Mouse (Mus musculus) kidney, adult 2 months (tissue): Measurements from ENCODE around the gene Rpl9-ps6. TPM values are rescaled to one million over a fixed set of nuclear protein-coding genes. Genes with fewer than 3 reads are reported as not detected.

Source experiments
- DNase-seq: peaks from one replicate; pipeline ENCODE4 v3.0.0; 2021
- H3K27ac ChIP-seq: fragments of 200-500 bp; 2 replicates; pipeline ENCODE4 v1.5.1; 2012; ENCODE audit warnings: low read depth, low read length, control low read depth, inconsistent platforms; ENCODE audit not compliant: insufficient read depth
- H3K27me3 ChIP-seq: fragments of 200-500 bp; replicated peaks from 2 replicates; pipeline ENCODE4 v1.6.1; 2012; ENCODE audit warnings: mild to moderate bottlenecking, moderate library complexity, low read length, inconsistent platforms; ENCODE audit not compliant: control insufficient read depth, insufficient read depth
- H3K36me3 ChIP-seq: fragments of 200-500 bp; 2 replicates; pipeline ENCODE4 v1.6.1; 2012; ENCODE audit warnings: mild to moderate bottlenecking, moderate library complexity, low read length, inconsistent platforms; ENCODE audit not compliant: control insufficient read depth, insufficient read depth
- H3K4me1 ChIP-seq: fragments of 200-500 bp; 2 replicates; pipeline ENCODE4 v1.6.1; 2011; ENCODE audit warnings: low read length; ENCODE audit not compliant: control insufficient read depth, insufficient read depth
- H3K4me3 ChIP-seq: fragments of 200-500 bp; 2 replicates; pipeline ENCODE4 v1.5.1; 2011; ENCODE audit warnings: mild to moderate bottlenecking, low read depth, low read length, control low read depth; ENCODE audit not compliant: insufficient read depth
- CTCF ChIP-seq: fragments of 200-500 bp; conservative IDR thresholded peaks from 2 replicates; pipeline ENCODE4 v1.5.1; 2011; ENCODE audit warnings: low read depth, mild to moderate bottlenecking, control low read depth, low read length, moderate library complexity, mixed read lengths; ENCODE audit not compliant: insufficient read depth, insufficient read length
- POLR2A ChIP-seq: fragments of 200-500 bp; IDR thresholded peaks from one replicate; pipeline ENCODE4 v1.6.1; 2011; ENCODE audit warnings: low read depth, low read length, control low read depth
- WGBS: fragments of 180-500 bp; shearing (Covaris S2); methylation state at CpG from one replicate; pipeline ENCODE4 v1.1.7; 2018; 5-methylcytosine and 5-hydroxymethylcytosine counted together
- polyA plus RNA-seq: library from polyadenylated mRNA; depleted of rRNA; stranded (reverse); fragments of >200 nt; gene quantifications from 2 replicates; pipeline ENCODE4 v1.2.3, GENCODE M21; 2012

Gene Rpl9-ps6
- polyA plus RNA-seq, 1 experiment = 9.4 TPM

DNA sequence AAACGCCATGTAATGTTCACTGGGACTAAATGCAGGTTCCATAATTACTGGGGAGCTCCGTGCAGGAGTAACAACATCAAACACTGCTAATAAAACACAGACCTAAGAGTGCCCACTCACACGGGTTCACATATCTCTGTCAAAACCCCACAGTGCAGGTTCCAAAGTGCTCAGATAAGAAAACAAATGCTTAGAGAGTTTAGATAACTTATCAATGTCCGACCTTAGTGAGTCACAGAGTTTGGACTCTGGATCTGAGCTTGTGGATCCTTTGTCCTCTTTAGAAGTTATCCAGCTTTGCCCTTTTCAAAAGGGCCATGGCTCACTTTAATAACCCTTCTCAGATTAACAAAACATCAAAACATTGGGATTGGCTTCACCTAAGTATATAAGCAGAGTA, 15.1 kb upstream of the Rpl9-ps6 start:
- Histone ChIP-seq H3K27me3 (no peaks in the 10 kb centered on the region), H3K27ac (no peak overlapping the region), H3K4me3 (no peak overlapping the region), H3K36me3 (no peaks in the 10 kb centered on the region), H3K4me1 (peaks cover 3% of the 10 kb centered on the region; the same call in 1 of the 2 replicates)
- 66% methylated on average over 4 of the region's 4 CpGs for WGBS
- no peak for DNase-seq
- TF ChIP-seq CTCF (no peak), POLR2A (no peak)

DNA sequence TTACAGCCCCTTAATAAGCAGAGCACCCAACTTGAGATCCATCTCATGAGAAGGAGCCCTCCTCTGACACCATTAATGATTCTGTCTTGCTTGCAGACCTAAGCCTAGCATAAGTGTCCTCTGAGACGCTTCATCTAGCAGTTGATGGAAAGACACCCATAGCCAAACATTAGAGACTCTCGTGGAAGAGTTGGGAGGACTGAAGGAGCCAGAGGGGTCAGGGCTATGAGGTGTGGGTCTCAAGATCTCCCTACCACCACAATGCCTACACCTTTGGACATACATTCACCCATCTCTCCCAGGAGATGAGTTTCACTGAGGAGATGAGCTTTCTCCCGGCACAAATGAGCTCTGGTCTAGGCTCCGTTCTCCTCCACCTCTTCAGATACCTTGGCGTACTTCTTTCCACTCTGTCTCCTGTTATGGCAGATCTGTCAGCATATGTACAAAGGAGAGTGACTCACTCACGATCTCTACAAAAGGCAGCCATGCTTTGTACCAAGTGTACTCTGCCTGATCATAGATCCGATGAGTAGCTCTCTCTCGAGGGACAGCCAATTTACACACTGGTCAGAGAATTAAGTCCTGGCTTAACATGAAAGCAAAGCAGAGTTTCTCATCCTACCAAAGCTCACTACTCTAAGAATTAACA, 14.5 kb upstream of the Rpl9-ps6 start:
- Histone ChIP-seq H3K4me1 (peaks cover 7% of the 10 kb centered on the region; the same call in 1 of the 2 replicates), H3K36me3 (no peaks in the 10 kb centered on the region), H3K27ac (no peak overlapping the region), H3K4me3 (no peak overlapping the region), H3K27me3 (no peaks in the 10 kb centered on the region)
- 86% methylated on average over 8 of the region's 8 CpGs for WGBS
- TF ChIP-seq CTCF = no peak
- no peak for DNase-seq

DNA sequence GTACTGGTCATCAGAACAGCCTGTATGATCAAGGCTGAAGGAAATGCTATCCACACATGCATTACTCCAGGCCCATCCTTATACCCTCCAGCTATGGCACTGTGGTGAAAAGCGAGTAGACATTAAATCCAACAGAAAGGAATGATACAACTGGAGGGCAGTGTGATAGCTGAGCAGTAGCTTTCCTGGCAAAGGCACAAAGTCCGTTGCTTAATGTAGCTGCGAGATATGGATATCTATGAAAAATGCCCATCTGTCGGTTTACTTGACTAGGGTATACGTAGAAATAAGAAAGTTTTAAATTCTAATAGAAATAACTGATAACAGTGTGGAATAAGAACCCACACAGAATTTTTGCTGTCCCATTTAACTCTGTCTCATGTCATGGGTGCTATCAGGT, 13.9 kb upstream of the Rpl9-ps6 start:
- peaks cover 7% of the 10 kb centered on the region; the same call in 1 of the 2 replicates for H3K4me1 ChIP-seq
- no peak for DNase-seq
- 91% methylated on average over 5 of the region's 5 CpGs for WGBS

DNA sequence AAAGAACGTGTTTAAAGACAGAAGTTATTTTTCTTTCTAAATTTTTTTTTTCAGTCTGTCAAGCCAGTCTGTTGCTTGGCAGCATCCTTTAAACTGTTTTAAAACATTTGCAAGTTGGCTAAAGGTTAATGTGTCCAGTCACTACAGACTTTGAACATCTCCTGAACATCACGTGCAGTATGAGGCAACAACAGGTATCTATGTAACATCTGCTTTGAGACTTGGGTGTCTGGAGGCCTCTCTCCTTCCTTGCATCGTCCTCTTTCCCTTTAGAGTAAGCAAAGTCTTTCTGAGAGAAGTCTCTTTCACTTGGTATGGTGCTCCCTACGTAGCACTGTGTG, 10.3 kb upstream of the Rpl9-ps6 start:
- TF ChIP-seq POLR2A (no peak), CTCF (no peak)
- Histone ChIP-seq H3K27ac (peak overlapping the region; percentile 93), H3K4me3 (no peak overlapping the region), H3K27me3 (no peaks in the 10 kb centered on the region), H3K4me1 (peaks cover 3% of the 10 kb centered on the region; the same call in 1 of the 2 replicates), H3K36me3 (no peaks in the 10 kb centered on the region)
- DNase-seq = peak; percentile 87
- WGBS = 50% methylated on average over 4 of the region's 4 CpGs

More for the DNA sequence above, 13.9 kb upstream of the Rpl9-ps6 start:
- Histone ChIP-seq H3K4me3 (no peak overlapping the region), H3K27ac (no peak overlapping the region), H3K36me3 (no peaks in the 10 kb centered on the region), H3K27me3 (no peaks in the 10 kb centered on the region)
- no peak for TF ChIP-seq CTCF
- TF ChIP-seq POLR2A = no peak

DNA sequence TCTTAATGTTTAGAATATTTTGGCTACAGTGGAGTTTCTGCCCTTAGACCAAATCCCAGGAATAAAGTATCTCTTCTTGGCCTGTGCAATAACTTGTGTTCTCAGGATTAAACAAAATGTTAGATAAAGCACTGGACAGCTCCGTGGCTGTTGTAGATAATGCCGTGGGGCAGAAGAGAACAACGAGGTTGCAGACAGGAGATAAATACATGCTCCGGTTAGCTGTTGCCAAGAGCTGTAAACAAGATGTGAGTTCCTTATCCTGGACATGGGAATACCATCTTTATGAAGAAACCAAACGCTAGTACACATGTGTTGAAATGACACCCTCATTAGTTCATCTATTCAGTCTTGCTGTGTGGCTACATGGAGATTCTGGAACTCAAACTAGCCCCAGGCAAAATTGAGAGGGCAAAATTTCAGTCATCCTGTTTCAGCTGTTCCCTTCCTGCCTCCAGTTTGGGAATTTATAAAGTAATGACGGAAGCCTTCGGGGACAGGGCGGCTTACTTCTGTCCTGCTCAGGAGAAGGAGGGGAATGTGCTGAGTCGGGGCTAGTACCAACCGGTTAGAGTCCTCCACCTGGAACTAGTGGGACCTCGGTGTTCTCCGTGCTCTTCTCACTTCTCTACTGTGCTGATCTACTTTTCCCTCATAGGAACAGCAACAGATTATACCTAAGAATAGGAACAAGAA, 9.8 kb upstream of the Rpl9-ps6 start:
- TF ChIP-seq POLR2A (no peak), CTCF (no peak)
- Histone ChIP-seq H3K27ac (peak overlapping the region; percentile 80), H3K4me1 (peaks cover 3% of the 10 kb centered on the region; the same call in 1 of the 2 replicates), H3K27me3 (no peaks in the 10 kb centered on the region), H3K4me3 (no peak overlapping the region), H3K36me3 (no peaks in the 10 kb centered on the region)
- peak; percentile 80 for DNase-seq
- 41% methylated on average over 12 of the region's 12 CpGs for WGBS

DNA sequence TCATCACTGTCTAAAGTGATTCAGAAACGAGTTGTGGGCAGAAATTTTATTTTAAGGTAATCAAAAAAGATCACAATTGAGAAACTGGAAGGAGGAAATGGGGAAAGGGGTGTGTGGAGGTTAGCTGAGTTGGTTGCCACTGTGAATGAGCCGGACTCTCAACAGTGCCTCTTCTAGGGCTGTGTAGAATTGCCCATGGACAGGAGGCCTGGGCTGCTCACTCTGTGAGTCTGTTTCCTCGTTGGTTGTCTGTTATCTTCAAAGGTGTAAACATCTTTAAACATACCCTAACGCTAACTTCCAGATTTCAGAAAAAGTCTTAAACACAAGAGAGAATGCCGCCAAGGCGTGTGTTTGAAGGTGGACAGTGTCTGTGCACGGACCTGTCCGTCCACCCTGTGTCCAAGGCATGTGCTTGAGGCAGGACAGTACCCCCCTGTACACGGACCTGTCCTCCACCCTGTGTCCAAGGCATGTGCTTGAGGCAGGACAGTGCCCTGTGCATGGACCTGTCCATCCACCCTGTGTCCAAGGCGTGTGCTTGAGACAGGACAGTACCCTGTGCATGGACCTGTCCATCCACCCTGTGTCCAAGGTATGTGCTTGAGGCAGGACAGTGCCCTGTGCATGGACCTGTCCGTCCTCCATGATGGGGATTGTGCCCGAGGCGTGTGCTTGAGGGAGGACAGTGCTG, 4.3 kb upstream of the Rpl9-ps6 start:
- no peak for DNase-seq
- TF ChIP-seq POLR2A (no peak), CTCF (no peak)
- no peak overlapping the region for H3K4me3 ChIP-seq
- no peak overlapping the region for H3K27ac ChIP-seq
- WGBS = 85% methylated on average over 13 of the region's 13 CpGs
- no peaks in the 10 kb centered on the region for H3K27me3 ChIP-seq
- H3K36me3 ChIP-seq = no peaks in the 10 kb centered on the region
- no peaks in the 10 kb centered on the region for H3K4me1 ChIP-seq

DNA sequence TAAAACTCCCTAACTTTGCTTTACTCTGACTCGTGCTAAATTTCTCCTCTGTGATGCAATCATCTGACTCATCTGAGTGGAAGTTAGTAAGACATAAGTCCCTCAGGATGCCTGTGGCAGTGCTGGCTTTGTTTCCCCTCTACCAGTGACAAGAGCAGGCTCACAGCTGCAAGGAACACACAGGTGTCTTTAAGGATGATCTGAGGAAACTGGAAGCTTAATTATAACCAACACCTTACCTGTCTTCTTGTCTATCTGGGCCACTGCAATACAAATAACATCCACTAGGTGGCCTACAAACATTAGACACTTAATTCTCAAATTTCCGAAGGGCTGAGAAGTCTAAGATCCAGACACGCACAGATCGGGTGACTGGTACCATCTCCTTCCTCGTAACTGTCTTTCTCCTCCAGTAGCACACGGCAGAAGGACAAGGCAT, 3.7 kb upstream of the Rpl9-ps6 start:
- H3K36me3 ChIP-seq = no peaks in the 10 kb centered on the region
- TF ChIP-seq CTCF (peak; percentile 30; the same call in 1 of the 2 replicates), POLR2A (no peak)
- no peaks in the 10 kb centered on the region for H3K4me1 ChIP-seq
- H3K4me3 ChIP-seq = no peak overlapping the region
- H3K27me3 ChIP-seq = no peaks in the 10 kb centered on the region
- DNase-seq = peak; percentile 79
- H3K27ac ChIP-seq = no peak overlapping the region
- 10% methylated on average over 6 of the region's 6 CpGs for WGBS
